Mouse (Mus musculus) myocyte (in vitro differentiated cells): ENCODE measurements around the gene Sec23b.

Source experiments
- POLR2A ChIP-seq: IDR thresholded peaks from one replicate; pipeline ENCODE4 v1.6.1; 2011; ENCODE audit warnings: low read depth, mild to moderate bottlenecking, control low read depth, moderate library complexity; ENCODE audit not compliant: insufficient read length
- USF1 ChIP-seq: IDR thresholded peaks from one replicate; pipeline ENCODE4 v1.6.1; 2011; ENCODE audit warnings: low read depth, mild to moderate bottlenecking, control low read depth, moderate library complexity

DNA sequence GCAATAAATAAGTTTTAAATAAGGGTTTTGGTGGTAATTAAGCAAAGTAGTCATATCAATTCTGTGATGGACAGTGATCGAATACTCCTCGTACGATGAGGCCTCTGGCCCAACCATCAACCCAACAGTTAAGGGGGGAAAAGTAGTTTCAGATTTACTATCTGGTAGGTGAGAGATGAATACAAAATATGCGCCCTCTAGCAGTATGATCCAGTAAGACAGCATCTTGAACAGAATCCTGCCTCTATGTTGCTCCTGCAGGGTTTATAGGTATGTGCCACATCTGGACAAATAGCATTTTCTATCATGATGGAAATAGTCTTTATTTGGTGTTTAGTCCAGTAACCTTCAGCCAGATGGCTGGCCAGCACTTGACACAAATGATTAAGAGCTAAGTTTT is 14.8 kb upstream of the Sec23b start:
- no peak for TF ChIP-seq POLR2A
- no peak for TF ChIP-seq USF1
